Mouse (Mus musculus) CD8-positive naive resting alpha-beta T cell, adult 2 months (primary cell): Measurements from ENCODE around the gene H2-DMb1.

ENCODE experiments used
- DNase-seq, 2 experiments: peaks; one replicate each; pipeline ENCODE4 v3.0.0; 2022; ENCODE audit warnings: low read depth in 2 of 2, low spot score in 2 of 2

H2-DMb1 gene

DNA sequence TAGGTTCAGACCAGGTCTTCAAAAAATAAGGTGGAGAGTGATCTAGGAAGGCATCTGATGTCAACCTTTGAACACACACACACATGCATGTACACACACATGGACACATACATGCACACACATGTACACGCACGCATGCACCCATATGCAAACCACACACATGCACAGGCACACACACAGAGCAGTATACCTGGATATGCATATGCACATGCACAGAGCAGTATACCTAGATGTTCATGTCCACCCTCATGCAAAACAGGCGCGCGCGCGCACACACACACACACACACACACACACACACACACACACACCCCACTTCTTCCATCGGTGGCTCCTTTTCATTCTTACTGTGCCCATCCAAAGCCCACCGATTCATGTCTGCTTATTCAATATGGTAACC is 55.0 kb downstream of the H2-DMb1 start:
- no peak for DNase-seq

DNA sequence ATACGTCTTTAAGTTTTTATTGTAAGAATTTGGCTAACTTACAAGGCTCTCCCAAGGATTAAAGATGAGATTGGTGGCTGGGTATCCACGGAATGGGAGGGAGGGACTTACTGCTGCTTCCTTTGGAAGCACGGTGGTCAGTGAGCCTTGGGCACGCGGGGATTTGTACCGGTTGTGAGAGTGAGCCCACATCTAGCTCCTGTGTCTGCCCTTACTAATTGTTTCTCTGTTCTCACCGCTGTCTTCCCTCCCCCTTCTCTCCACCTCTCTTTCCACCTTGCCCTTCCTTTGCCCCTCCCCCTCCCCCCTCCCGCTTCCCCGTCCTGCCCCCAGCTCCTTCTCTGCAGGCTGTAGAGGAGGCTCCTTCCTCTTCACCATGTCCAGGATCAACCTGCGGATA is 55.5 kb downstream of the H2-DMb1 start:
- no peak for DNase-seq

DNA sequence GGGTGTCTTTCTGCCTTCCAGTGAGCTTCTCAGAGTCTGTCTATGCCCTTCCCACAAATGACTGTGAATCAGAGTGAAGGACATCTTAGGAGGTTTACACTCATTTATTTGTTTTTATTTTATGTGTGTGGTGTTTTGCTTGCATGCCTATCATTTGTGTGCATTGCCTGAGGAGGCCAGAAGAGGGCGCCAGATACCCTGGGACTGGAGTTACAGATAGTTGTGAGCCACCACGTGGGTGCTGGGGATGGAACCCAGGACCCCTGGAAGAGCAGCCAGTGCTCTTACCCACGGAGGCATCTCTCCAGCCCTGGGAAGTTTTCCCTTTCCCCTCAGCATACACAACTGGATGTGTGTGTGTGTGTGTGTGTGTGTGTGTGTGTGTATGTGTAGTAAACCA is 56.8 kb downstream of the H2-DMb1 start:
- no peak for DNase-seq
